Mouse (Mus musculus) liver, embryonic 12.5 days (tissue): Measurements from ENCODE around the gene Rpp25l. TPM values are rescaled to one million over a fixed set of nuclear protein-coding genes. Genes with fewer than 3 reads are reported as not detected.

Experiments
- ATAC-seq: fragments of 200-750 bp; cut with Nextera tagmentation; 2 replicates; pipeline ENCODE4 v1.8.0; 2017; ENCODE audit warnings: moderate number of reproducible peaks, mild to moderate bottlenecking, moderate library complexity
- H3K27ac ChIP-seq: fragments of 300-500 bp; sonication (generic); 2 replicates; pipeline ENCODE4 v1.5.1; 2016; ENCODE audit warnings: mild to moderate bottlenecking
- H3K27me3 ChIP-seq: fragments of 300-500 bp; sonication (generic); replicated peaks from 2 replicates; pipeline ENCODE4 v1.6.1; 2016; ENCODE audit warnings: mild to moderate bottlenecking, moderate library complexity
- H3K36me3 ChIP-seq: fragments of 300-500 bp; sonication (generic); 2 replicates; pipeline ENCODE4 v1.6.1; 2016; ENCODE audit warnings: mild to moderate bottlenecking, moderate library complexity
- H3K4me1 ChIP-seq: fragments of 300-500 bp; sonication (generic); 2 replicates; pipeline ENCODE4 v1.6.1; 2016
- H3K4me2 ChIP-seq: fragments of 300-500 bp; sonication (generic); 2 replicates; pipeline ENCODE4 v1.6.1; 2016; ENCODE audit warnings: mild to moderate bottlenecking, moderate library complexity
- H3K4me3 ChIP-seq: fragments of 300-500 bp; sonication (generic); 2 replicates; pipeline ENCODE4 v1.5.1; 2016; ENCODE audit warnings: mild to moderate bottlenecking, moderate library complexity
- H3K9ac ChIP-seq: fragments of 300-500 bp; sonication (generic); 2 replicates; pipeline ENCODE4 v1.6.1; 2016; ENCODE audit warnings: mild to moderate bottlenecking, moderate library complexity
- H3K9me3 ChIP-seq: fragments of 300-500 bp; sonication (generic); replicated peaks from 2 replicates; pipeline ENCODE4 v1.6.1; 2016; ENCODE audit warnings: mild to moderate bottlenecking, moderate library complexity
- WGBS: fragments of 180-500 bp; shearing (Covaris S2); methylation state at CpG from one replicate; pipeline ENCODE4 v1.1.7; 2016; ENCODE audit not compliant: insufficient replicate concordance; 5-methylcytosine and 5-hydroxymethylcytosine counted together
- polyA plus RNA-seq: library from polyadenylated mRNA; unstranded; fragments of >200 nt; fragmentation: Nextera tagmentation; extraction: Ambion mirVana; gene quantifications from 2 replicates; pipeline ENCODE4 v1.2.1, GENCODE M21; 2016

Rpp25l gene
- polyA plus RNA-seq, 1 experiment from 2014 or later: 44.9 TPM

DNA sequence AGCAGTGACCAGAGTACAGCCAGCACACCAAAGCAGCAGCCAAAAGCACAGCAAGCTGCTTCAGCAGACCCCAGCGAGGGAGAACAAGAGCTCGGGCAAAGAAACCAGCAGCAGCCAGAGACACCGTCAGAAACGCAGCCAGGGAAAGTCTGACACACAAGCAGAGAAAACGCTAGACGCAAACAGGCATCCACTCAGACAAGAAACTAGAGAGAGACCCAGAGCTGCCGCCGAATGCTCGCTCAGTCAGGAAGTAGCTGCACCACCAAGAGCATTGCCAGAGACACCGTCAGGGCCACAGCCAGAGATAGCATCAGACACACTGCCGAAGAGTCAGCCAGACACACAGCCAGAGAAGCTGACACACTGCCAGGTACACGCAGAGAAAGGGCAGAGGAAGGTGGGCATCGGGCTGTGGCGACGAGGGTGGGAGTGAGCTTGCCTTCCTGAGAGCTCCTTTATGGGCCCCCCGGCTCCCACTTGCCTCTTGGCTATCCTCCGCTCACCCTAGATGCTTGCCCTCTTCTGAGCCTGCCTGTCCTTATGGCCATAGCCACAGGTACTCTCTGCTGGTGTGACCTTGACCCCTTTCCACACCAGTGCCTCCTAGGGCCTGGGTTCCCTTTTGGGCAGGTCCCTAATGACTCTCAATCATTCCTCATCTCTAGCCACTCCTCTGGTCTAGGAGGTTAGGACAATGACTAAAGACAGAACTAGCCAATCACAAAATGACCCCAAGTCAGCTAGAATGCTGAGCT lies 36.9 kb downstream of the Rpp25l start:
- Histone ChIP-seq H3K4me2 (no peak overlapping the region), H3K4me3 (no peak overlapping the region), H3K4me1 (peaks cover 14% of the 10 kb centered on the region; the same call in 1 of the 2 replicates), H3K36me3 (no peaks in the 10 kb centered on the region), H3K27ac (no peak overlapping the region), H3K9me3 (no peaks in the 10 kb centered on the region), H3K27me3 (peaks cover 94% of the 10 kb centered on the region), H3K9ac (no peak overlapping the region)
- WGBS: 36% methylated on average over 17 of the region's 17 CpGs
- ATAC-seq: no peak

DNA sequence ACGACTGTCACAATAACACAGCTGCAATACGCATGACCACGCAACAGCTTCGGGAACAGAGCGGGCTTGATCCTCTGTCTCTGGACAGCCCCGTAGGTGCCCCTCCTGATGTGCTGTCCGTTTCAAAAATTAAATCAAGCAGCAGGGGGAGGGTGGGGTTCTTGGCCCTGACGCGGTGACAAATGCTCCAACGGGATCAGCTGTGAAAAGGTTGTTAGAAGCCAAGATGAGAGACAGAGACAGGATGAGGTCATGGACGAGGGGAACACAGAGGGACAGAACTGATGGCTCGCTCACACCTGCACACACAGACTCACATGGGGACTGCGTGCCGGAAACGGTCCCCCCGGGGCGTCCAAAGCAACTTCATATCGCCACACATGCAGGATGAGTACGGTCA lies 40.1 kb downstream of the Rpp25l start:
- H3K36me3 ChIP-seq: no peaks in the 10 kb centered on the region
- ATAC-seq: no peak
- no peak overlapping the region for H3K9ac ChIP-seq
- 59% methylated on average over 19 of the region's 19 CpGs for WGBS
- 0 out of 2 replicates have a peak, but pooled peaks cover 12% of the 10 kb centered on the region for H3K4me1 ChIP-seq
- no peak overlapping the region for H3K4me2 ChIP-seq
- peaks cover 76% of the 10 kb centered on the region for H3K27me3 ChIP-seq
- H3K9me3 ChIP-seq: no peaks in the 10 kb centered on the region
- H3K27ac ChIP-seq: no peak overlapping the region
- no peak overlapping the region for H3K4me3 ChIP-seq

DNA sequence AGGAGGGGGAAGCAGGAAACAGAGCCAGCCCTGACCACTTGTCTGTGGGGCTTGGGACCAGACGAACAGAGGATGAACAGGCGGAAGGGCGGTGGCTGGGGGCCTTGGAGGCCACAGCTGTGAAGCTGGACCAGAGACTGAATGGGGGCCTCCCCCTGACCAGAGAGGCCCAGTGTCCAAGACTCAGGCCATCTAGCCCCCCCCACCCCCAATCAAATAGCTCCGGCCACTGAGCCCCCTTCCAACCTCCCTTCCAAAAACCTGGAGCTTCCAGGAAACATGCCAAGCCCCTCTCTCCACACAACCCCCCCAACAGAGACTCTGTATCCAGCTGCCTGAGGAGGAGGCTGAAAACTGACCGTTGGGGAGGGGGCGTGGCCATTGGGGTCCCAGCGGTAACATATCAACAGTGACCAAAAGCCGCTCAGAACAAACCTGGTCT lies 40.8 kb downstream of the Rpp25l start:
- no peak overlapping the region for H3K9ac ChIP-seq
- H3K27ac ChIP-seq: no peak overlapping the region

DNA sequence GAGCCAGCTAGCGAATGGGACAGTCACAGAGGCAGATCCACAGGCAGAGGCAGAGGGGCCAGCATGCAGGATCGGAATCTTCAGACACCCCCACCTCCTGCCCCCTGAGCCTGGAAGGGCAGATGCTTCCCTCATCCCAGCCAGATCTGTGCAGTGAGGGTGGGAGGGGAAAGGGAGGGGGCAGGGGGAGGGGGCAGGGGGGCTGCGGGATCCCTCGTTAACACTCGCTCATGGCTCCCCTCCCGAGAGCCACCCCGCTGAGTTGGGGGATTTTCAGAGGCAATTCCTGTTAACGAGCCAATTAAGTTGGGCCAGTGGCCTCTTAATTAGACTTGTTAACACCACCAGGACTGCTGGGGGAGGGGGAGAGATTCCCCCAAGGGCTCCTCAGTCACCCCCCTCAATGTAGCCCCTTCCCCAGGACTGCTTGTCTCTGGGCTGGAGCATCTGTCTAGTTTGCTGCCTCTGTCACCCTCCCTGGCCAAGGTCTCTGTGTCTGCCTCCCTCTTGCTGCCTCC lies 41.3 kb downstream of the Rpp25l start:
- Histone ChIP-seq H3K4me1 (0 out of 2 replicates have a peak, but pooled peaks cover 12% of the 10 kb centered on the region), H3K4me2 (no peak overlapping the region), H3K9me3 (no peaks in the 10 kb centered on the region), H3K27ac (no peak overlapping the region), H3K27me3 (peaks cover 66% of the 10 kb centered on the region), H3K4me3 (no peak overlapping the region), H3K9ac (no peak overlapping the region), H3K36me3 (no peaks in the 10 kb centered on the region)
- 19% methylated on average over 8 of the region's 8 CpGs for WGBS
- ATAC-seq: no peak

More for the DNA sequence above, 40.8 kb downstream of the Rpp25l start:
- no peak overlapping the region for H3K4me2 ChIP-seq
- H3K4me3 ChIP-seq: no peak overlapping the region
- no peaks in the 10 kb centered on the region for H3K9me3 ChIP-seq
- H3K36me3 ChIP-seq: no peaks in the 10 kb centered on the region
- no peak for ATAC-seq
- whole genome bisulfite sequencing: 29% methylated on average over 8 of the region's 8 CpGs
- peaks cover 71% of the 10 kb centered on the region for H3K27me3 ChIP-seq
- 0 out of 2 replicates have a peak, but pooled peaks cover 12% of the 10 kb centered on the region for H3K4me1 ChIP-seq

DNA sequence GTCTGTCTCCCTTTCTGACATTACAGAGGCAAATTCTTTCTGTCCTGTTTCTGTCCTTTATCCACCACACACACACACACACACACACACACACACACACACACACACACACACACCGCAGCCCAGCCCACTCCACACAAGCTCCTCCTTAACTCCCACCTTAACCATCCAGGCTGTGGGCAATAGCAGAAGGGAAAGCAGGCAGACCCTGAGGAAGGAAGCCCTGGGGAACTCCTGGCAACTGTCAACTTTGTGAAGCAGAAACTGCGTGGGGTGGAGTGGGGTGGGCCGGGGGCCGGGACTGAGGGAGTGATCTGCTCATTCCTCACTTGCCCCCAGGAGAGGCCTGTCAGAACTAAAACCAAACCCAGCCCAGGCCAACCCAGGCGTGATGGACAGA lies 41.8 kb downstream of the Rpp25l start:
- WGBS: 46% methylated on average over 5 of the region's 5 CpGs

DNA sequence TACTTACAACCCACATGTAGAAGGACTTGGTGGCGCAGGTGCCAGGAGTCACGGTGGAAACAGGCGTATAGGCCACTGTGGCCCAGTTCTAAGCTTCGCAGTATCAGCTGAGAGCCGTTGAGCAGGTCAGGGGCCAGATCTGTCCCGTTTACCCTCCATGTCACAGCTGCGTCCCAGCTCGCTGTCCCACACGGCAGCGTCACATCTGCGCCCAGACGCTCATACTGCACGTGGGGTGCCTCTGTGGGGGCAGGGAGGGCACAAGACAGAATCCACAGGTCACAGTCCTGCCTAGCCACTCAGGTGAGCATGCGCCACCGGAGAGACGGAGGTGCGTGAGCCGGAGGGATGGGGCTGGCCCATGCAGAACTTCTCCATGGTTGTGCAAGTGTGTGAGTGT lies 42.5 kb downstream of the Rpp25l start:
- Histone ChIP-seq H3K9me3 (no peaks in the 10 kb centered on the region), H3K36me3 (no peaks in the 10 kb centered on the region), H3K27ac (no peak overlapping the region), H3K9ac (no peak overlapping the region), H3K27me3 (peaks cover 60% of the 10 kb centered on the region), H3K4me3 (no peak overlapping the region), H3K4me2 (no peak overlapping the region), H3K4me1 (0 out of 2 replicates have a peak, but pooled peaks cover 7% of the 10 kb centered on the region)
- no peak for ATAC-seq
- 72% methylated on average over 18 of the region's 18 CpGs for WGBS

More for the DNA sequence above, 41.8 kb downstream of the Rpp25l start:
- no peaks in the 10 kb centered on the region for H3K9me3 ChIP-seq
- H3K4me2 ChIP-seq: no peak overlapping the region
- no peaks in the 10 kb centered on the region for H3K36me3 ChIP-seq
- no peak for ATAC-seq
- H3K9ac ChIP-seq: no peak overlapping the region
- H3K4me3 ChIP-seq: no peak overlapping the region
- H3K27me3 ChIP-seq: peaks cover 66% of the 10 kb centered on the region
- H3K4me1 ChIP-seq: 0 out of 2 replicates have a peak, but pooled peaks cover 11% of the 10 kb centered on the region
- H3K27ac ChIP-seq: no peak overlapping the region

DNA sequence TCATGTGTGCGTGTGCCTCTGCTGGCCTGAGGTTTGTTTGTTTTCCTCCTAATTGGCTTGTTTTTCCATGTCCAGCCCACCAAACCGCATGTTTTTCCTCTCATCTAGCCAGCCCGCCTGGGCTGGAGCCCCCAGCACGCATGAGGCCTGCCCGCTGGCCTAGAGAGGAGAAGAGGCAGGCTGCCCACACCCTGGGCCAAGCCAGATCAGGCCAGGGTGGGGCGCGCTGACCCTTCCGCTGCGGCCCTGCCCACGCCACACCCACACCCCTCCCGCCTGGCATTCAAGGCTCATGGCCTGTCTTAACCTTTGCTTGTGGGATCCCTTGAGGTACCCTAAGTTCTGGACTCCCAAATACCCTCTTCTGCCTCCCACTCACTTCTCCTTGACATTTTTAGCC lies 46.7 kb downstream of the Rpp25l start:
- H3K27me3 ChIP-seq: peaks cover 55% of the 10 kb centered on the region
- no peak overlapping the region for H3K4me3 ChIP-seq
- no peak overlapping the region for H3K27ac ChIP-seq
- WGBS: 71% methylated on average over 11 of the region's 11 CpGs
- no peaks in the 10 kb centered on the region for H3K36me3 ChIP-seq
- H3K4me2 ChIP-seq: no peak overlapping the region
- peaks cover 24% of the 10 kb centered on the region for H3K4me1 ChIP-seq
- H3K9me3 ChIP-seq: no peaks in the 10 kb centered on the region
- H3K9ac ChIP-seq: no peak overlapping the region
- ATAC-seq: no peak

DNA sequence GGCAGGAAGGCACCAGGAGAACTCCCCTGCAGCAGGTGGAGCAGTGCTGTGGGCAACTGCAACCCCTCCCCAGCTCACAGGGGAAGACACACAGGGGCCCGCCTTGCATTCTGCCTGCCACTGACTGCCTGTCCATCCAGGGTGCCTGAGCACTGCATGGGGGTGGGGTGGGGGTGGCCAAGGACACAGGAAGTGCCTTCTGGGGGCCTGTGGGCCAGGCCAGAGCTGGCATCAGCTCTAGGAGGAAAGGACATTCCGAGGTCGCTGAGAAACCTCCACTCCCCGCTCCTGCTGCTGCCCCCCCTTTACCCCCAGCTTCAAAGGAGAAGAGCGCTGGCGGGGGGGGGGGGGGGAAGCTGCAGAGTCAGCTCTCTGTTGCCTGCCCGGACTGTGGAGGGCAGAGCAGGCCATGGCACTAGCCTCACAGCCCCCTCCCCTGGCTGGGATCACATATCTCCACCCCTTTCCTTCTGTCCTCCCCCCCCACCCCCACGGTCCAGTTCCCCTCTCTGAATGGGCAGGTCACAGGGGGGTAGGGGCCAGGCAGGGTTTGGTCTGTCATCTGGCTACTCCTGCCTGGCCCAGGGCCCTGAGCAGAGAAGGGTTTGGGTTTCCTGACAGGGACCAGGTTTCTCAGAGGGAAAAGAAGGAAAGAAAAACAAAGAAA lies 48.2 kb downstream of the Rpp25l start:
- Histone ChIP-seq H3K36me3 (no peaks in the 10 kb centered on the region), H3K27me3 (peaks cover 49% of the 10 kb centered on the region), H3K4me2 (no peak overlapping the region), H3K4me3 (no peak overlapping the region), H3K9ac (no peak overlapping the region), H3K27ac (no peak overlapping the region), H3K4me1 (peaks cover 28% of the 10 kb centered on the region), H3K9me3 (no peaks in the 10 kb centered on the region)
- WGBS: 5% methylated on average over 6 of the region's 8 CpGs
- no peak for ATAC-seq

DNA sequence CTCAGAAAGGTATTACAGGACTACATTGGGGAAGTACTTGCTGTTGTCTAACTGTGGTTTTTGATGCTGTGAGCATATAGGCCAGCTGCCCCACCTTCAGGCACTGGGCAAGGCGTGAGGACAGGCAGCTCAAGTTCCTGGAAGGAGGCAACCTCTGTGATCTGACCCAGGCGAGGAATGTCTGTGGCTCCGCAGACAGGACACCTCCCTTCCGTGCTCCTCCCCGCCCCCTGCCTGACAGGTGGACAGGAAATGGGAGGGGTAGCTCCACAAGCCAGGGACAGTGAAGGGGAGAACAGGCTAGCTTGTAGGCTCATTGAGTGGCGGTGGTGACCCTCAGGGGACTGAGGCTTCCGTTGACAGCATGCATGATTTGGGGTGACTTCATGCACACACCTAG lies 48.8 kb downstream of the Rpp25l start:
- no peaks in the 10 kb centered on the region for H3K9me3 ChIP-seq
- H3K27me3 ChIP-seq: peaks cover 55% of the 10 kb centered on the region
- H3K4me3 ChIP-seq: no peak overlapping the region
- no peak overlapping the region for H3K4me2 ChIP-seq
- H3K9ac ChIP-seq: no peak overlapping the region
- WGBS: 15% methylated on average over 7 of the region's 7 CpGs
- no peak overlapping the region for H3K27ac ChIP-seq
- no peak for ATAC-seq
- H3K4me1 ChIP-seq: peaks cover 28% of the 10 kb centered on the region
- H3K36me3 ChIP-seq: no peaks in the 10 kb centered on the region

DNA sequence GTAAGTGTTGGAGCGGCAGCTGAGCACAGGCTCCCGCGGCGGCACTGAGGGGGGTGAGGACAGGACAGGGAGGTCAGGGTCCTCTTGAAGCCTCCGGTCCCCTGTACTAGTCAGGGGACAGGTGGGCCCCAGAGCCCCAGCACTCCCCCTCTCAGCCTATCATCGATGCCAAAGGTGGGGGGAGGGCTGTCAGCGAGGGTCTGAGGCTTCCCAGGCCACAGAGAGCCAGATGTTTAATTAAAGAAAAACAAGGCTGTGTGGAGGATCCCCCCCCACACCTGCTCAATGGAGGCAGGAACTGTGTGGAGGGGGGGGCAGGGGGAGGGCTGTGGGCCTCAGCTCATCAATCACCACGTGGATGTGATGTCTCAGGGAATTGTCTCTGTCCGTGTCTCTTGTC lies 49.7 kb downstream of the Rpp25l start:
- Histone ChIP-seq H3K36me3 (no peaks in the 10 kb centered on the region), H3K27me3 (peaks cover 63% of the 10 kb centered on the region)

DNA sequence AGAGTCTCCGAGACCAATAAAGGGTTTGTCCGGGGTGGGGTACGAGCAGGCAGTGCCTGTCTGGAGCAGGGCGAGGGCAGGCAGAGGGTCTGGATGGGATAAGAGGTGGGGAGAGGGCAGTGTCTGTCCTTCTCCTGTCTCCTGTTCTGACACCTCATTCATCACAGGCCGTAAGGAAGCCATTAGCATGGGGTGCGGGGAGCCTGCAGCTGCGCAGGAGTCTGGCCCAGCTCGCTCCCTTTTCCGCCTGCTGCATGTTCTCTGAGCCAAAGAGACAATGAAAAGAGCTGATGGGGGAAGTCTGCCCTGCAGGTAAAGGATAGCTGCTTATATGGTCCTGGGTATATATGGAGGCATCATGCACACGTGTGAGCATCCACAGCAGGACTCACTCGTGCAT lies 50.6 kb downstream of the Rpp25l start:
- H3K4me1 ChIP-seq: peaks cover 40% of the 10 kb centered on the region
- no peak overlapping the region for H3K4me2 ChIP-seq
- peaks cover 72% of the 10 kb centered on the region for H3K27me3 ChIP-seq
- WGBS: 53% methylated on average over 11 of the region's 11 CpGs
- no peak overlapping the region for H3K27ac ChIP-seq
- H3K9ac ChIP-seq: no peak overlapping the region
- no peak overlapping the region for H3K4me3 ChIP-seq
- no peaks in the 10 kb centered on the region for H3K36me3 ChIP-seq
- no peaks in the 10 kb centered on the region for H3K9me3 ChIP-seq
- ATAC-seq: no peak

More for the DNA sequence above, 49.7 kb downstream of the Rpp25l start:
- Histone ChIP-seq H3K9ac (no peak overlapping the region), H3K4me2 (no peak overlapping the region), H3K9me3 (no peaks in the 10 kb centered on the region), H3K27ac (no peak overlapping the region), H3K4me3 (no peak overlapping the region), H3K4me1 (peaks cover 33% of the 10 kb centered on the region)
- ATAC-seq: no peak
- 44% methylated on average over 9 of the region's 9 CpGs for WGBS
